Comparison of ENCODE assay signal across 18 mouse cellular contexts in the genomic region with DNA sequence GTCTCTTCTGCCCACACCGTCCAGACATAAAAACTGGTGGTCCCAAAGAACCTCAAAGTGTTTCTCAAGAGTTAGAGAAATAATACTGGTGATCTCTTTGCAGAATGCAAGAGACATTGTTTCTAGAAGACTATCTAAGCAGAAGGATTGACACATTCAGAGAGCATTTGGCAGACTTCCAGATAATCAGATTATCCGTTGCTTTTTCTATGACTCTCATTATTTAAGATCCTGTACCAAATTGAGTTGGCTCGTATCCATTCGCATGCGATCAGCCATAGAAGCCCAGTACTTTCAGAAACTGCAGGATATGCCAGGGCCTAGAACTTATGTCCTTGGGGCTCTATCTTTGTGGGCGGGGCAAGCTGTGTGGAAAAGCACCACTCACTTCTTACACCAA.
DNase-seq lines count a peak whose midpoint lies in the region; ATAC-seq lines count a peak whose summit lies in the region.
"Had no signal": no experiment of that assay in that cellular context is flagged by ENCODE, and none has a peak within 500 bp of the region (broad histone marks: within the 10 kb centered on the region; RNA-seq: fewer than 3 reads in every experiment).

No protein-coding gene starts in this region.

- no peak overlapping the region for H3K4me3 ChIP-seq in forebrain, embryonic 11.5 days (ENCODE audit: low read depth, low read length)
- no peak overlapping the region for H3K4me3 ChIP-seq in forebrain, embryonic 10.5 days
- no peak overlapping the region for H3K4me3 ChIP-seq in intestine, embryonic 14.5 days (ENCODE audit: low read depth, low read length)
- H3K4me3 ChIP-seq in intestine, embryonic 15.5 days (replicated peaks), result no peak overlapping the region
- H3K4me3 ChIP-seq: heart, embryonic 12.5 days; left cerebral cortex, adult 2 months; liver, embryonic 12.5 days; midbrain, embryonic 15.5 days had no signal

- WGBS in forebrain, embryonic 11.5 days, result 72% methylated on average over 6 of the region's 6 CpGs
- 85% methylated on average over 6 of the region's 6 CpGs for WGBS in forebrain, embryonic 10.5 days
- WGBS in intestine, embryonic 14.5 days, result 79% methylated on average over 6 of the region's 6 CpGs
- WGBS in intestine, embryonic 15.5 days, result 82% methylated on average over 6 of the region's 6 CpGs

- no peak overlapping the region for H3K4me2 ChIP-seq in forebrain, embryonic 11.5 days (ENCODE audit: low read depth, low read length, severe bottlenecking)
- H3K4me2 ChIP-seq in intestine, embryonic 14.5 days (ENCODE audit: low read length), result no peak overlapping the region
- H3K4me2 ChIP-seq in intestine, embryonic 15.5 days (replicated peaks), result no peak overlapping the region
- H3K4me2 ChIP-seq: heart, embryonic 12.5 days; liver, embryonic 12.5 days; midbrain, embryonic 15.5 days had no signal

- H3K9me3 ChIP-seq in forebrain, embryonic 11.5 days (ENCODE audit: control insufficient read depth, low read length), result no peaks in the 10 kb centered on the region
- no peaks in the 10 kb centered on the region for H3K9me3 ChIP-seq in forebrain, embryonic 10.5 days
- H3K9me3 ChIP-seq in intestine, embryonic 14.5 days (ENCODE audit: control insufficient read depth, low read length), result no peaks in the 10 kb centered on the region
- H3K9me3 ChIP-seq in intestine, embryonic 15.5 days, result no peaks in the 10 kb centered on the region
- H3K9me3 ChIP-seq: heart, embryonic 12.5 days; liver, embryonic 12.5 days; midbrain, embryonic 15.5 days had no signal

- H3K36me3 ChIP-seq in forebrain, embryonic 11.5 days (ENCODE audit: control insufficient read depth, insufficient read depth, low read length), result no peaks in the 10 kb centered on the region
- no peaks in the 10 kb centered on the region for H3K36me3 ChIP-seq in forebrain, embryonic 10.5 days (replicated peaks)
- H3K36me3 ChIP-seq in intestine, embryonic 14.5 days (ENCODE audit: control insufficient read depth, insufficient read depth, low read length), result no peaks in the 10 kb centered on the region
- no peaks in the 10 kb centered on the region for H3K36me3 ChIP-seq in intestine, embryonic 15.5 days
- H3K36me3 ChIP-seq: G1E; heart, embryonic 12.5 days; liver, embryonic 12.5 days; midbrain, embryonic 15.5 days had no signal

- 0 out of 2 replicates have a peak overlapping the region, but pooled peaks have one; percentile 1 for H3K27ac ChIP-seq in forebrain, embryonic 11.5 days (ENCODE audit: low read depth, low read length)
- no peak overlapping the region for H3K27ac ChIP-seq in forebrain, embryonic 10.5 days
- no peak overlapping the region for H3K27ac ChIP-seq in intestine, embryonic 14.5 days (ENCODE audit: low read depth)
- H3K27ac ChIP-seq in intestine, embryonic 15.5 days, result no peak overlapping the region
- H3K27ac ChIP-seq: left cerebral cortex, adult 2 months; liver, embryonic 12.5 days; midbrain, embryonic 15.5 days had no signal

- ATAC-seq in forebrain, embryonic 11.5 days (replicated peaks; ENCODE audit: low FRiP score), result peak; percentile 42; the same call in 1 of the 2 replicates
- no peak for ATAC-seq in intestine, embryonic 14.5 days (replicated peaks; ENCODE audit: low FRiP score, low TSS enrichment, low read depth)
- no peak for ATAC-seq in intestine, embryonic 15.5 days
- ATAC-seq: liver, embryonic 12.5 days; midbrain, embryonic 15.5 days had no signal

- H3K9ac ChIP-seq in forebrain, embryonic 11.5 days (ENCODE audit: low read length), result no peak overlapping the region
- H3K9ac ChIP-seq in intestine, embryonic 14.5 days (ENCODE audit: low read length), result no peak overlapping the region
- no peak overlapping the region for H3K9ac ChIP-seq in intestine, embryonic 15.5 days
- H3K9ac ChIP-seq: heart, embryonic 12.5 days; liver, embryonic 12.5 days; midbrain, embryonic 15.5 days had no signal

- no peaks in the 10 kb centered on the region for H3K27me3 ChIP-seq in forebrain, embryonic 11.5 days (ENCODE audit: control insufficient read depth, insufficient read depth, low read length)
- H3K27me3 ChIP-seq in forebrain, embryonic 10.5 days (ENCODE audit: poor library complexity, severe bottlenecking), result no peaks in the 10 kb centered on the region
- no peaks in the 10 kb centered on the region for H3K27me3 ChIP-seq in intestine, embryonic 14.5 days (replicated peaks; ENCODE audit: control insufficient read depth, insufficient read depth, low read length)
- no peaks in the 10 kb centered on the region for H3K27me3 ChIP-seq in intestine, embryonic 15.5 days (replicated peaks)
- H3K27me3 ChIP-seq: heart, embryonic 12.5 days; liver, embryonic 12.5 days; midbrain, embryonic 15.5 days had no signal

- H3K4me1 ChIP-seq in forebrain, embryonic 11.5 days (replicated peaks; ENCODE audit: control insufficient read depth, insufficient read depth, low read length), result no peaks in the 10 kb centered on the region; the same call in 1 of the 2 replicates
- H3K4me1 ChIP-seq in forebrain, embryonic 10.5 days, result peaks cover 1% of the 10 kb centered on the region; the same call in 1 of the 2 replicates
- no peaks in the 10 kb centered on the region for H3K4me1 ChIP-seq in intestine, embryonic 14.5 days (replicated peaks; ENCODE audit: control insufficient read depth, insufficient read depth, low read length)
- H3K4me1 ChIP-seq in intestine, embryonic 15.5 days (replicated peaks), result no peaks in the 10 kb centered on the region
- H3K4me1 ChIP-seq: heart, embryonic 12.5 days; liver, embryonic 12.5 days; midbrain, embryonic 15.5 days had no signal

- DNase-seq in forebrain, embryonic 11.5 days (ENCODE audit: low spot score), result no peak
- no peak for DNase-seq in forebrain, embryonic 10.5 days (ENCODE audit: extremely low spot score, low spot score)
- DNase-seq in intestine, embryonic 14.5 days (ENCODE audit: low spot score), result peak; percentile 48
- peak; percentile 13 for DNase-seq in testis, postnatal 14 days (ENCODE audit: low spot score)
- no peak for DNase-seq in testis, postnatal 10 days (ENCODE audit: low spot score)
- DNase-seq in layer of hippocampus, adult 9-11 months, result no peak
- DNase-seq: cerebellum, adult 9-10 months; kidney, adult 18-20 months; kidney, postnatal 10 days; lung, adult 2 months; lung, postnatal 4 days; thymus, postnatal 25 days had no signal

Comparison
In these comparisons a context has a peak if more than half of its experiments do, and no peak if none do; other contexts are left out.
1. DNase-seq: peak in intestine, embryonic 14.5 days (single experiment) and testis, postnatal 14 days (single experiment); none in forebrain, embryonic 11.5 days (single experiment), forebrain, embryonic 10.5 days (single experiment), testis, postnatal 10 days (single experiment) and layer of hippocampus, adult 9-11 months (single experiment).